Mouse (Mus musculus): ENCODE results near the gene Fbxw4. TPM values are rescaled to one million over a fixed set of nuclear protein-coding genes. Genes with fewer than 3 reads are reported as not detected.

The Fbxw4 gene
- polyA plus RNA-seq, 2 experiments = 6.6 to 52.2 TPM

GRCm38 (mm10) chr19:45692211-45692610, 32.1 kb upstream of the Fbxw4 start:
- Histone ChIP-seq H3K9ac (ENCODE audit: low read depth, low read length, severe bottlenecking) (no peak overlapping the region), H3K27me3 (ENCODE audit: control insufficient read depth, insufficient read depth, low read length) (no peaks in the 10 kb centered on the region), H3K4me3 (replicated peaks; ENCODE audit: low read length) (no peak overlapping the region), H3K9me3 (ENCODE audit: control insufficient read depth, low read length) (no peaks in the 10 kb centered on the region), H3K4me1 (ENCODE audit: control insufficient read depth, insufficient read depth, low read length) (no peaks in the 10 kb centered on the region), H3K4me2 (replicated peaks; ENCODE audit: low read depth, low read length, severe bottlenecking) (no peak overlapping the region), H3K27ac (replicated peaks; ENCODE audit: low read depth, low read length) (no peak overlapping the region), H3K36me3 (ENCODE audit: control insufficient read depth, insufficient read depth, low read length) (no peaks in the 10 kb centered on the region)
- 92% methylated on average over 8 of the region's 8 CpGs for WGBS
- no peak for ATAC-seq (ENCODE audit: low FRiP score, low read depth)
- TF ChIP-seq POLR2A (IDR thresholded peaks at IDR 0.05; ENCODE audit: borderline replicate concordance, extremely low read depth, insufficient read depth, insufficient read length) = no peak
- no peak for DNase-seq (ENCODE audit: low spot score)

- no peak for ATAC-seq (ENCODE audit: low FRiP score, low read depth)
- H3K36me3 ChIP-seq (ENCODE audit: control insufficient read depth, insufficient read depth, low read length) = no peaks in the 10 kb centered on the region
- H3K4me2 ChIP-seq (replicated peaks; ENCODE audit: low read depth, low read length, severe bottlenecking) = no peak overlapping the region
- no peaks in the 10 kb centered on the region for H3K27me3 ChIP-seq (ENCODE audit: control insufficient read depth, insufficient read depth, low read length)
- no peaks in the 10 kb centered on the region for H3K4me1 ChIP-seq (ENCODE audit: control insufficient read depth, insufficient read depth, low read length)
- no peak for TF ChIP-seq POLR2A (IDR thresholded peaks at IDR 0.05; ENCODE audit: borderline replicate concordance, extremely low read depth, insufficient read depth, insufficient read length)
- 44% methylated on average over 8 of the region's 8 CpGs for WGBS
- H3K4me3 ChIP-seq (replicated peaks; ENCODE audit: low read length) = no peak overlapping the region
- H3K27ac ChIP-seq (replicated peaks; ENCODE audit: low read depth, low read length) = no peak overlapping the region
- DNase-seq (ENCODE audit: low spot score) = no peak
- no peak overlapping the region for H3K9ac ChIP-seq (ENCODE audit: low read depth, low read length, severe bottlenecking)
- H3K9me3 ChIP-seq (ENCODE audit: control insufficient read depth, low read length) = no peaks in the 10 kb centered on the region
These were observed 31.0 kb upstream of the Fbxw4 start for GRCm38 (mm10) chr19:45691001-45691535.

GRCm38 (mm10) chr19:45687001-45687400, 26.9 kb upstream of the Fbxw4 start:
- WGBS = 73% methylated on average over 4 of the region's 4 CpGs
- no peaks in the 10 kb centered on the region for H3K27me3 ChIP-seq (ENCODE audit: control insufficient read depth, insufficient read depth, low read length)

GRCm38 (mm10) chr19:45683676-45684075, 23.6 kb upstream of the Fbxw4 start:
- Histone ChIP-seq H3K27ac (replicated peaks; ENCODE audit: low read depth, low read length) (no peak overlapping the region), H3K36me3 (ENCODE audit: control insufficient read depth, insufficient read depth, low read length) (no peaks in the 10 kb centered on the region), H3K4me1 (ENCODE audit: control insufficient read depth, insufficient read depth, low read length) (no peaks in the 10 kb centered on the region), H3K4me3 (replicated peaks; ENCODE audit: low read length) (no peak overlapping the region), H3K27me3 (ENCODE audit: control insufficient read depth, insufficient read depth, low read length) (no peaks in the 10 kb centered on the region), H3K9ac (ENCODE audit: low read depth, low read length, severe bottlenecking) (no peak overlapping the region), H3K9me3 (ENCODE audit: control insufficient read depth, low read length) (no peaks in the 10 kb centered on the region), H3K4me2 (replicated peaks; ENCODE audit: low read depth, low read length, severe bottlenecking) (no peak overlapping the region)
- DNase-seq (ENCODE audit: low spot score) = no peak
- no peak for TF ChIP-seq POLR2A (IDR thresholded peaks at IDR 0.05; ENCODE audit: borderline replicate concordance, extremely low read depth, insufficient read depth, insufficient read length)
- WGBS = 55% methylated on average over 10 of the region's 10 CpGs
- no peak for ATAC-seq (ENCODE audit: low FRiP score, low read depth)

More at GRCm38 (mm10) chr19:45687001-45687400, 26.9 kb upstream of the Fbxw4 start:
- Histone ChIP-seq H3K4me3 (replicated peaks; ENCODE audit: low read length) (no peak overlapping the region), H3K4me2 (replicated peaks; ENCODE audit: low read depth, low read length, severe bottlenecking) (no peak overlapping the region), H3K4me1 (ENCODE audit: control insufficient read depth, insufficient read depth, low read length) (no peaks in the 10 kb centered on the region), H3K27ac (replicated peaks; ENCODE audit: low read depth, low read length) (no peak overlapping the region), H3K9me3 (ENCODE audit: control insufficient read depth, low read length) (no peaks in the 10 kb centered on the region), H3K36me3 (ENCODE audit: control insufficient read depth, insufficient read depth, low read length) (no peaks in the 10 kb centered on the region), H3K9ac (ENCODE audit: low read depth, low read length, severe bottlenecking) (no peak overlapping the region)
- no peak for TF ChIP-seq POLR2A (IDR thresholded peaks at IDR 0.05; ENCODE audit: borderline replicate concordance, extremely low read depth, insufficient read depth, insufficient read length)
- DNase-seq (ENCODE audit: low spot score) = no peak
- no peak for ATAC-seq (ENCODE audit: low FRiP score, low read depth)

GRCm38 (mm10) chr19:45680495-45681130, 20.5 kb upstream of the Fbxw4 start:
- Histone ChIP-seq H3K4me3 (replicated peaks; ENCODE audit: low read length) (no peak overlapping the region), H3K9ac (ENCODE audit: low read depth, low read length, severe bottlenecking) (no peak overlapping the region), H3K36me3 (ENCODE audit: control insufficient read depth, insufficient read depth, low read length) (no peaks in the 10 kb centered on the region), H3K27me3 (ENCODE audit: control insufficient read depth, insufficient read depth, low read length) (no peaks in the 10 kb centered on the region; the same call in 1 of the 2 replicates), H3K27ac (replicated peaks; ENCODE audit: low read depth, low read length) (no peak overlapping the region), H3K9me3 (ENCODE audit: control insufficient read depth, low read length) (no peaks in the 10 kb centered on the region), H3K4me1 (ENCODE audit: control insufficient read depth, insufficient read depth, low read length) (peaks cover 8% of the 10 kb centered on the region; the same call in 1 of the 2 replicates), H3K4me2 (replicated peaks; ENCODE audit: low read depth, low read length, severe bottlenecking) (no peak overlapping the region)
- no peak for ATAC-seq (ENCODE audit: low FRiP score, low read depth)
- WGBS = 59% methylated on average over 3 of the region's 3 CpGs
- no peak for DNase-seq (ENCODE audit: low spot score)
- no peak for TF ChIP-seq POLR2A (IDR thresholded peaks at IDR 0.05; ENCODE audit: borderline replicate concordance, extremely low read depth, insufficient read depth, insufficient read length)

Measured in limb, embryonic 14.5 days (tissue).